Mouse (Mus musculus) CH12.LX (cell line): Measurements from ENCODE around the gene Celf5. TPM values are rescaled to one million over a fixed set of nuclear protein-coding genes. Genes with fewer than 3 reads are reported as not detected.

ENCODE experiments used
- DNase-seq: peaks from one replicate; pipeline ENCODE4 v3.0.0-alpha.2; 2013; ENCODE audit errors: extremely low read depth
- H3K27ac ChIP-seq: 2 replicates; pipeline ENCODE4 v1.5.1; 2012; ENCODE audit warnings: low read depth, mild to moderate bottlenecking, control low read depth, moderate library complexity; ENCODE audit not compliant: insufficient read depth
- H3K27me3 ChIP-seq: replicated peaks from 2 replicates; pipeline ENCODE3; 2012; ENCODE audit warnings: inconsistent platforms
- H3K36me3 ChIP-seq, 2 experiments: replicated peaks in 1 of 2; 2 replicates each; pipeline versions ENCODE3 to v1.6.1; 2012; ENCODE audit warnings: inconsistent platforms in 1 of 2, low read length in 1 of 2, mild to moderate bottlenecking in 1 of 2, mixed read lengths in 1 of 2, moderate library complexity in 1 of 2; ENCODE audit not compliant: control insufficient read depth in 1 of 2, insufficient read depth in 1 of 2
- H3K4me1 ChIP-seq, 2 experiments: 2 replicates each; pipeline ENCODE4 v1.6.1; 2012; ENCODE audit warnings: inconsistent platforms in 1 of 2, moderate library complexity in 1 of 2; ENCODE audit not compliant: insufficient read depth in 2 of 2, control insufficient read depth in 1 of 2
- H3K4me2 ChIP-seq: 2 replicates; pipeline ENCODE4 v1.6.1; 2012; ENCODE audit warnings: low read depth, mild to moderate bottlenecking, control low read depth; ENCODE audit not compliant: poor library complexity, insufficient read depth, severe bottlenecking
- H3K4me3 ChIP-seq, 3 experiments: fragments of 150-350 bp in 1 of 3; sonication (generic) in 1 of 3; replicated peaks in 1 of 3; 2 replicates each; pipeline versions ENCODE3 to v1.5.1; 2011 to 2012; ENCODE audit warnings: low read depth in 2 of 3, low read length in 2 of 3, mild to moderate bottlenecking in 2 of 3, moderate library complexity in 2 of 3, control low read depth in 1 of 3, improper control_type of control experiment in 1 of 3, inconsistent platforms in 1 of 3, mixed read lengths in 1 of 3; ENCODE audit not compliant: poor library complexity in 1 of 3
- H3K79me2 ChIP-seq: replicated peaks from 2 replicates; pipeline ENCODE4 v1.6.1; 2012; ENCODE audit warnings: mild to moderate bottlenecking, moderate library complexity; ENCODE audit not compliant: control insufficient read depth, poor library complexity, insufficient read depth, severe bottlenecking; ENCODE audit errors: extremely low read depth
- H3K9ac ChIP-seq: 2 replicates; pipeline ENCODE4 v1.6.1; 2012; ENCODE audit warnings: low read depth, mild to moderate bottlenecking, control low read depth, moderate library complexity; ENCODE audit not compliant: insufficient read depth
- H3K9me3 ChIP-seq: replicated peaks from 2 replicates; pipeline ENCODE3; 2012; ENCODE audit warnings: low read length, inconsistent platforms, mixed read lengths
- CHD1 ChIP-seq: IDR thresholded peaks from 2 replicates; pipeline ENCODE4 v1.6.1; 2012; ENCODE audit warnings: low read depth, low read length, improper control_type of control experiment, inconsistent platforms
- CTCF ChIP-seq, 2 experiments: IDR thresholded peaks in 1 of 2; conservative IDR thresholded peaks in 1 of 2; 2 replicates each; pipeline ENCODE4 v1.5.1; 2011 to 2012; ENCODE audit warnings: low read depth in 2 of 2, low read length in 2 of 2, improper control_type of control experiment in 1 of 2, inconsistent platforms in 1 of 2, mild to moderate bottlenecking in 1 of 2, moderate library complexity in 1 of 2
- ELF1 ChIP-seq: IDR thresholded peaks from 2 replicates; pipeline ENCODE4 v1.6.1; 2014; ENCODE audit warnings: low read depth, mild to moderate bottlenecking, inconsistent platforms, low read length, improper control_type of control experiment
- ETS1 ChIP-seq: conservative IDR thresholded peaks from 2 replicates; pipeline ENCODE4 v1.6.1; 2012; ENCODE audit warnings: low read depth, mild to moderate bottlenecking, inconsistent platforms, low read length, improper control_type of control experiment, moderate library complexity
- HCFC1 ChIP-seq: IDR thresholded peaks from 2 replicates; pipeline ENCODE4 v1.6.1; 2012; ENCODE audit warnings: low read depth, mild to moderate bottlenecking, inconsistent platforms, low read length, improper control_type of control experiment
- IRF4 ChIP-seq: IDR thresholded peaks from 2 replicates; pipeline ENCODE4 v1.6.1; 2014; ENCODE audit warnings: low read depth, mild to moderate bottlenecking, inconsistent platforms, low read length, improper control_type of control experiment
- KAT2A ChIP-seq: IDR thresholded peaks from 2 replicates; pipeline ENCODE4 v1.6.1; 2012; ENCODE audit warnings: low read length, improper control_type of control experiment, inconsistent platforms; ENCODE audit not compliant: insufficient replicate concordance
- MAX ChIP-seq: IDR thresholded peaks from 2 replicates; pipeline ENCODE4 v1.6.1; 2011; ENCODE audit warnings: low read length, improper control_type of control experiment
- MAZ ChIP-seq: IDR thresholded peaks from 2 replicates; pipeline ENCODE4 v1.6.1; 2012; ENCODE audit warnings: low read depth, mild to moderate bottlenecking, inconsistent platforms, low read length, improper control_type of control experiment, moderate library complexity
- NELFE ChIP-seq: IDR thresholded peaks from 2 replicates; pipeline ENCODE4 v1.6.1; 2011; ENCODE audit warnings: low read depth, low read length, improper control_type of control experiment
- PAX5 ChIP-seq: IDR thresholded peaks from 2 replicates; pipeline ENCODE4 v1.6.1; 2012; ENCODE audit warnings: low read length, inconsistent platforms, mixed read lengths
- ZKSCAN1 ChIP-seq: IDR thresholded peaks from 2 replicates; pipeline ENCODE4 v1.6.1; 2012; ENCODE audit warnings: low read depth, inconsistent platforms, low read length, improper control_type of control experiment, borderline replicate concordance
- dilution Hi-C: fragments of 300-500 bp; cut with MboI; formaldehyde crosslinking; loops from 2 replicates; pipeline ENCODE4 v1.14.3; 2020; ENCODE audit warnings: low sequenced_read_pairs; ENCODE audit not compliant: extremely low pct_unique_long_range_greater_than_20kb, extremely low pct_ligation_motif_present
- in situ Hi-C: fragments of 300-500 bp; cut with MboI; formaldehyde crosslinking; loops from 3 replicates; pipeline ENCODE4 v1.14.3; 2019; ENCODE audit warnings: low sequenced_read_pairs, low pct_ligation_motif_present, low pct_unique_long_range_greater_than_20kb, mixed read lengths
- polyA plus RNA-seq: library from polyadenylated mRNA; unstranded; fragments of >175 nt; gene quantifications from 2 replicates; pipeline ENCODE4 v1.2.1, GENCODE M21; 2012; ENCODE audit warnings: low read depth; ENCODE audit not compliant: insufficient read length
- total RNA-seq, 2 experiments: library from RNA; depleted of rRNA; stranded (reverse); fragments of 300-350 nt in 1 of 2; fragments of >200 nt in 1 of 2; gene quantifications; 2 replicates each; pipeline ENCODE4 v1.2.3; 2012 to 2014

The Celf5 gene
- total and polyA plus RNA-seq, 3 experiments = 0.07 to 0.08 TPM; not detected in 1

GRCm38 (mm10) chr10:81413310-81414261, 68.9 kb downstream of the Celf5 start:
- H3K27ac ChIP-seq = no peak overlapping the region
- H3K4me3 ChIP-seq = no peak overlapping the region
- peaks cover 16 to 47% of the 10 kb centered on the region in 2 experiments for H3K36me3 ChIP-seq
- H3K27me3 ChIP-seq = no peaks in the 10 kb centered on the region
- H3K4me1 ChIP-seq = peaks cover 58 to 71% of the 10 kb centered on the region in 2 experiments
- 0 out of 2 replicates have a peak, but pooled peaks cover 8% of the 10 kb centered on the region for H3K79me2 ChIP-seq
- H3K9ac ChIP-seq = no peak overlapping the region
- DNase-seq = no peak
- TF ChIP-seq CHD1 (no peak), CTCF (conservative IDR thresholded peaks at IDR 0.05 in 1 of 2, IDR thresholded peaks at IDR 0.05 in 1 of 2; ENCODE audit: low read depth in 2 of 2, low read length in 2 of 2) (0 out of 4 replicates have a peak, but pooled peaks of 1 of the 2 experiments have one; percentile 11), HCFC1 (no peak), ZKSCAN1 (peak; percentile 46; the same call in 1 of the 2 replicates)
- no peak overlapping the region for H3K4me2 ChIP-seq
- dilution Hi-C loops = no loop called here
- H3K9me3 ChIP-seq = no peaks in the 10 kb centered on the region
- in situ Hi-C loops = no loop called here

- TF ChIP-seq ETS1 (no peak), IRF4 (no peak), MAX (no peak), ELF1 (no peak), KAT2A (no peak), HCFC1 (no peak), PAX5 (no peak), CHD1 (no peak), MAZ (no peak), NELFE (no peak)
- DNase-seq = no peak
- H3K4me1 ChIP-seq = peaks cover 62 to 80% of the 10 kb centered on the region in 2 experiments
- dilution Hi-C loops (no loop called here), in situ Hi-C loops (no loop called here)
- H3K4me2 ChIP-seq = no peak overlapping the region
- H3K4me3 ChIP-seq = peak overlapping the region in 1 of 3 experiments; percentile 6
- peaks cover 22 to 51% of the 10 kb centered on the region in 2 experiments for H3K36me3 ChIP-seq
- H3K9ac ChIP-seq = no peak overlapping the region
- H3K9me3 ChIP-seq = no peaks in the 10 kb centered on the region
- H3K79me2 ChIP-seq = 0 out of 2 replicates have a peak, but pooled peaks cover 5% of the 10 kb centered on the region
- H3K27ac ChIP-seq = peak overlapping the region; percentile 25; the same call in 1 of the 2 replicates
- no peaks in the 10 kb centered on the region for H3K27me3 ChIP-seq
These were observed 69.8 kb downstream of the Celf5 start for GRCm38 (mm10) chr10:81412586-81413309.
